ENCODE assay signal across 22 mouse cellular contexts in genomic region chr1:85580578-85580977, GRCm38 (mm10). TPM values are rescaled to one million over a fixed set of nuclear protein-coding genes. Genes with fewer than 3 reads are reported as not detected.
"Had no signal": no experiment of that assay in that cellular context is flagged by ENCODE, and none has a peak within 500 bp of the region (broad histone marks: within the 10 kb centered on the region; RNA-seq: fewer than 3 reads in every experiment).

No protein-coding gene starts in this region.

RNA-seq across cellular contexts. Expression of gene G530012D18Rik, which starts 5.1 kb away (rescaled TPM):
- total RNA-seq: layer of hippocampus, adult 8-10 months; layer of hippocampus, postnatal 10 days; layer of hippocampus, postnatal 36 days; left cerebral cortex, adult 2 months; left cerebral cortex, postnatal 10 days; left cerebral cortex, postnatal 36 days; liver, adult 2 months; megakaryocyte, adult 5-6 weeks had no signal
- polyA plus RNA-seq: kidney, embryonic 15.5 days; limb, embryonic 11.5 days; limb, embryonic 14.5 days; liver, adult 2 months; liver, postnatal 0 days; lung, embryonic 14.5 days; lung, postnatal 0 days; macrophage; midbrain, embryonic 10.5 days; midbrain, embryonic 15.5 days; neural tube, embryonic 12.5 days; small intestine, adult 2 months; spleen, adult 2 months; stomach, embryonic 16.5 days; testis, adult 2 months had no signal
